Comparison of ENCODE assay signal across 9 mouse cellular contexts in genomic region chr3:123384435-123384834, GRCm38 (mm10). TPM values are rescaled to one million over a fixed set of nuclear protein-coding genes. Genes with fewer than 3 reads are reported as not detected.
DNase-seq lines count a peak whose midpoint lies in the region; ATAC-seq and TF ChIP-seq lines count a peak whose summit lies in the region.
"Had no signal": no experiment of that assay in that cellular context is flagged by ENCODE, and none has a peak within 500 bp of the region (broad histone marks: within the 10 kb centered on the region; RNA-seq: fewer than 3 reads in every experiment).

No protein-coding gene starts in this region.

- no peaks in the 10 kb centered on the region for H3K27me3 ChIP-seq in heart, embryonic 16.5 days (ENCODE audit: control insufficient read depth, insufficient read depth, low read length)
- no peaks in the 10 kb centered on the region for H3K27me3 ChIP-seq in embryonic facial prominence, embryonic 14.5 days (replicated peaks; ENCODE audit: control insufficient read depth, insufficient read depth, low read length)
- H3K27me3 ChIP-seq in intestine, embryonic 16.5 days (replicated peaks; ENCODE audit: control insufficient read depth, insufficient read depth, low read length), result no peaks in the 10 kb centered on the region
- H3K27me3 ChIP-seq in midbrain, embryonic 16.5 days (ENCODE audit: control insufficient read depth, insufficient read depth, low read depth, low read length), result peaks cover 7% of the 10 kb centered on the region
- no peaks in the 10 kb centered on the region for H3K27me3 ChIP-seq in cerebellum, adult 2 months (ENCODE audit: control insufficient read depth, insufficient read depth, low read length)

- H3K4me3 ChIP-seq in heart, embryonic 16.5 days (ENCODE audit: low read length), result no peak overlapping the region
- peak overlapping the region; percentile 53; the same call in 1 of the 2 replicates for H3K4me3 ChIP-seq in embryonic facial prominence, embryonic 14.5 days (ENCODE audit: low read depth, low read length)
- peak overlapping the region; percentile 82; the same call in 1 of the 2 replicates for H3K4me3 ChIP-seq in intestine, embryonic 16.5 days (ENCODE audit: low read length)
- H3K4me3 ChIP-seq in midbrain, embryonic 16.5 days (ENCODE audit: low read depth, low read length), result no peak overlapping the region
- H3K4me3 ChIP-seq in cerebellum, adult 2 months (replicated peaks; ENCODE audit: insufficient read depth, low read depth, low read length), result no peak overlapping the region

- TF ChIP-seq POLR2A in cerebellum, adult 2 months (IDR thresholded peaks at IDR 0.05; ENCODE audit: borderline replicate concordance, insufficient read depth, low read length), result no peak

- H3K9me3 ChIP-seq in heart, embryonic 16.5 days (replicated peaks; ENCODE audit: control insufficient read depth, low read length), result no peaks in the 10 kb centered on the region
- H3K9me3 ChIP-seq in embryonic facial prominence, embryonic 14.5 days (ENCODE audit: control insufficient read depth, low read length), result no peaks in the 10 kb centered on the region
- no peaks in the 10 kb centered on the region for H3K9me3 ChIP-seq in intestine, embryonic 16.5 days (ENCODE audit: control insufficient read depth, low read length)
- H3K9me3 ChIP-seq in midbrain, embryonic 16.5 days (replicated peaks; ENCODE audit: control insufficient read depth, low read length, poor library complexity, severe bottlenecking), result no peaks in the 10 kb centered on the region

- intact Hi-C loops in heart, postnatal 25 days (cut with DNase I), result loop anchor here (2.0 kb wide), 1 partner anchor 124 kb away; no protein-coding TSS in a partner anchor
- intact Hi-C loops in left cerebral cortex, postnatal 25 days (cut with DNase I), result loop anchor here (10.0 kb wide), 1 partner anchor 890 kb away; no protein-coding TSS in a partner anchor

- peaks cover 6% of the 10 kb centered on the region for H3K36me3 ChIP-seq in heart, embryonic 16.5 days (ENCODE audit: control insufficient read depth, insufficient read depth)
- H3K36me3 ChIP-seq in embryonic facial prominence, embryonic 14.5 days (ENCODE audit: control insufficient read depth, insufficient read depth, low read length), result peaks cover 24% of the 10 kb centered on the region; the same call in 1 of the 2 replicates
- H3K36me3 ChIP-seq in intestine, embryonic 16.5 days (ENCODE audit: control insufficient read depth, insufficient read depth, low read length), result peaks cover 7% of the 10 kb centered on the region
- peaks cover 6% of the 10 kb centered on the region; the same call in 1 of the 2 replicates for H3K36me3 ChIP-seq in midbrain, embryonic 16.5 days (ENCODE audit: control insufficient read depth, insufficient read depth, low read length)

- DNase-seq in heart, postnatal 25 days (ENCODE audit: low spot score), result no peak
- DNase-seq in embryonic facial prominence, embryonic 14.5 days (ENCODE audit: low spot score), result no peak
- no peak for DNase-seq in cerebellum, adult 2 months
- no peak for DNase-seq in adrenal gland, postnatal 36 days
- no peak for DNase-seq in left cerebral cortex, postnatal 25 days (ENCODE audit: low spot score in 2 of 2)
- DNase-seq: adrenal gland, postnatal 14 days had no signal

- H3K4me1 ChIP-seq in heart, embryonic 16.5 days (ENCODE audit: control insufficient read depth, insufficient read depth, low read length), result peaks cover 7% of the 10 kb centered on the region
- H3K4me1 ChIP-seq in embryonic facial prominence, embryonic 14.5 days (ENCODE audit: control insufficient read depth, insufficient read depth, low read length), result peaks cover 12% of the 10 kb centered on the region; the same call in 1 of the 2 replicates
- H3K4me1 ChIP-seq in intestine, embryonic 16.5 days (ENCODE audit: control insufficient read depth, insufficient read depth, low read length), result peaks cover 8% of the 10 kb centered on the region; the same call in 1 of the 2 replicates
- peaks cover 20% of the 10 kb centered on the region for H3K4me1 ChIP-seq in midbrain, embryonic 16.5 days (ENCODE audit: control insufficient read depth, insufficient read depth, low read length)
- H3K4me1 ChIP-seq in cerebellum, adult 2 months (ENCODE audit: control insufficient read depth, insufficient read depth, low read length), result no peaks in the 10 kb centered on the region

- WGBS in heart, embryonic 16.5 days, result 87% methylated on average over 7 of the region's 7 CpGs
- 90% methylated on average over 7 of the region's 7 CpGs for WGBS in embryonic facial prominence, embryonic 14.5 days
- WGBS in intestine, embryonic 16.5 days, result 91% methylated on average over 7 of the region's 7 CpGs
- 88% methylated on average over 7 of the region's 7 CpGs for WGBS in midbrain, embryonic 16.5 days
- 83% methylated on average over 7 of the region's 7 CpGs for WGBS in cerebellum, adult 2 months

- H3K9ac ChIP-seq in heart, embryonic 16.5 days (ENCODE audit: low read length), result no peak overlapping the region; the same call in 1 of the 2 replicates
- peak overlapping the region; percentile 61 for H3K9ac ChIP-seq in embryonic facial prominence, embryonic 14.5 days (ENCODE audit: low read depth, low read length)
- H3K9ac ChIP-seq in intestine, embryonic 16.5 days (ENCODE audit: low read depth, low read length), result peak overlapping the region; percentile 21; the same call in 1 of the 2 replicates
- no peak overlapping the region for H3K9ac ChIP-seq in midbrain, embryonic 16.5 days (ENCODE audit: low read depth, low read length)

- H3K4me2 ChIP-seq in heart, embryonic 16.5 days (ENCODE audit: low read depth, low read length), result peak overlapping the region; percentile 83; the same call in 1 of the 2 replicates
- peak overlapping the region; percentile 73 for H3K4me2 ChIP-seq in embryonic facial prominence, embryonic 14.5 days (ENCODE audit: low read depth, low read length)
- H3K4me2 ChIP-seq in intestine, embryonic 16.5 days (ENCODE audit: low read depth, low read length), result peak overlapping the region; percentile 11; the same call in 1 of the 2 replicates
- H3K4me2 ChIP-seq in midbrain, embryonic 16.5 days (ENCODE audit: low read length), result peak overlapping the region; percentile 80; the same call in 1 of the 2 replicates

- no peak overlapping the region for H3K27ac ChIP-seq in heart, embryonic 16.5 days (ENCODE audit: low read length)
- H3K27ac ChIP-seq in embryonic facial prominence, embryonic 14.5 days (replicated peaks; ENCODE audit: low read depth, low read length), result no peak overlapping the region
- no peak overlapping the region for H3K27ac ChIP-seq in intestine, embryonic 16.5 days (ENCODE audit: low read length)
- H3K27ac ChIP-seq in midbrain, embryonic 16.5 days (ENCODE audit: low read length), result no peak overlapping the region
- no peak overlapping the region for H3K27ac ChIP-seq in cerebellum, adult 2 months (ENCODE audit: insufficient read depth, low read length)

- ATAC-seq in heart, embryonic 16.5 days (replicated peaks; ENCODE audit: extremely low read depth, insufficient read depth, low FRiP score), result no peak
- no peak for ATAC-seq in embryonic facial prominence, embryonic 14.5 days (ENCODE audit: low read depth)
- ATAC-seq in intestine, embryonic 16.5 days, result no peak
- no peak for ATAC-seq in midbrain, embryonic 16.5 days

- TF ChIP-seq CTCF in cerebellum, adult 2 months (IDR thresholded peaks at IDR 0.05; ENCODE audit: borderline replicate concordance, insufficient read depth, low read depth, low read length), result no peak

RNA-seq across cellular contexts. Expression of gene Mettl14, which starts 1.5 kb away (rescaled TPM):
- 19.8 and 23.5 TPM in 2 replicates for polyA plus RNA-seq in heart, embryonic 16.5 days (2015; fragmentation: Nextera tagmentation; extraction: Ambion mirVana)
- 10 to 100 TPM; 10.2 to 11.8 TPM for total RNA-seq in heart, postnatal 25 days (2021)
- polyA plus RNA-seq in embryonic facial prominence, embryonic 14.5 days (2014; fragmentation: Nextera tagmentation; extraction: Ambion mirVana), result 16.3 and 20.9 TPM in 2 replicates
- polyA plus RNA-seq in intestine, embryonic 16.5 days (2015; fragmentation: Nextera tagmentation; extraction: Ambion mirVana), result 23.2 and 24.9 TPM in 2 replicates
- polyA plus RNA-seq in midbrain, embryonic 16.5 days (2015; fragmentation: Nextera tagmentation; extraction: Ambion mirVana), result 24.1 and 25.5 TPM in 2 replicates
- 15.5 and 15.7 TPM in 2 replicates for polyA plus RNA-seq in cerebellum, adult 2 months (2012; rRNA removed)
- total RNA-seq in adrenal gland, postnatal 36 days (2021), result 10 to 100 TPM; 14.8 to 15.8 TPM
- 10 to 100 TPM; 13.5 to 15.2 TPM for total RNA-seq in left cerebral cortex, postnatal 25 days (2021)

Comparison
In these comparisons a context has a peak if more than half of its experiments do, and no peak if none do; other contexts are left out.
1. H3K4me2 ChIP-seq: peak in every context shown above with its lines; median percentile 83 in heart, embryonic 16.5 days; 80 in midbrain, embryonic 16.5 days; 73 in embryonic facial prominence, embryonic 14.5 days; 11 in intestine, embryonic 16.5 days.
2. H3K4me3 ChIP-seq: peak in embryonic facial prominence, embryonic 14.5 days (single experiment) and intestine, embryonic 16.5 days (single experiment); none in heart, embryonic 16.5 days (single experiment), midbrain, embryonic 16.5 days (single experiment) and cerebellum, adult 2 months (single experiment).
3. H3K9ac ChIP-seq: peak in embryonic facial prominence, embryonic 14.5 days (single experiment) and intestine, embryonic 16.5 days (single experiment); none in heart, embryonic 16.5 days (single experiment) and midbrain, embryonic 16.5 days (single experiment).